Mouse (Mus musculus) liver, embryonic 14.5 days (tissue): Measurements from ENCODE around the gene Tango6. TPM values are rescaled to one million over a fixed set of nuclear protein-coding genes. Genes with fewer than 3 reads are reported as not detected.

Experiments
- ATAC-seq: fragments of 200-750 bp; cut with Nextera tagmentation; 2 replicates; pipeline ENCODE4 v1.8.0; 2017; ENCODE audit warnings: moderate number of reproducible peaks, mild to moderate bottlenecking, moderate library complexity; ENCODE audit not compliant: insufficient read depth
- DNase-seq, 3 experiments: peaks; one replicate each; pipeline ENCODE4 v3.0.0-alpha.2; 2012 to 2013; ENCODE audit warnings: low read depth in 3 of 3, low spot score in 3 of 3
- H3K27ac ChIP-seq: fragments of 300-500 bp; sonication (generic); 2 replicates; pipeline ENCODE4 v1.5.1; 2014; ENCODE audit warnings: moderate library complexity, mild to moderate bottlenecking, control low read depth, inconsistent platforms
- H3K27me3 ChIP-seq: fragments of 300-500 bp; sonication (generic); 2 replicates; pipeline ENCODE4 v1.6.1; 2014; ENCODE audit warnings: mild to moderate bottlenecking, low read length, moderate library complexity; ENCODE audit not compliant: control insufficient read depth, insufficient read depth
- H3K36me3 ChIP-seq: fragments of 300-500 bp; sonication (generic); replicated peaks from 2 replicates; pipeline ENCODE4 v1.6.1; 2014; ENCODE audit warnings: low read depth; ENCODE audit not compliant: control insufficient read depth, insufficient read depth
- H3K4me1 ChIP-seq, 2 experiments: fragments of 200-500 bp in 1 of 2; fragments of 300-500 bp in 1 of 2; sonication (generic) in 1 of 2; replicated peaks; 2 replicates each; pipeline ENCODE4 v1.6.1; 2012 to 2014; ENCODE audit warnings: antibody characterized with exemption in 1 of 2, inconsistent platforms in 1 of 2, low read length in 1 of 2; ENCODE audit not compliant: control insufficient read depth in 2 of 2, insufficient read depth in 2 of 2
- H3K4me2 ChIP-seq: fragments of 300-500 bp; sonication (generic); 2 replicates; pipeline ENCODE4 v1.6.1; 2014; ENCODE audit warnings: low read depth, mild to moderate bottlenecking, control low read depth, moderate library complexity
- H3K4me3 ChIP-seq, 2 experiments: fragments of 200-500 bp in 1 of 2; fragments of 300-500 bp in 1 of 2; sonication (generic) in 1 of 2; 2 replicates each; pipeline ENCODE4 v1.5.1; 2012 to 2014; ENCODE audit warnings: low read depth in 2 of 2, low read length in 2 of 2, mild to moderate bottlenecking in 2 of 2, control low read depth in 1 of 2, inconsistent platforms in 1 of 2, moderate library complexity in 1 of 2; ENCODE audit not compliant: insufficient read depth in 1 of 2
- H3K9ac ChIP-seq: fragments of 300-500 bp; sonication (generic); replicated peaks from 2 replicates; pipeline ENCODE4 v1.6.1; 2014; ENCODE audit warnings: mild to moderate bottlenecking, control low read depth, moderate library complexity
- H3K9me3 ChIP-seq: fragments of 300-500 bp; sonication (generic); 2 replicates; pipeline ENCODE4 v1.6.1; 2016; ENCODE audit warnings: low read length, mixed read lengths; ENCODE audit not compliant: control insufficient read depth
- CTCF ChIP-seq: IDR thresholded peaks from 2 replicates; pipeline ENCODE4 v1.5.1; 2016; ENCODE audit warnings: antibody characterized with exemption, low read depth, control low read depth
- EP300 ChIP-seq: IDR thresholded peaks from 2 replicates; pipeline ENCODE4 v1.6.1; 2016; ENCODE audit warnings: antibody characterized with exemption, low read depth
- WGBS: fragments of 180-500 bp; shearing (Covaris S2); extraction: QIAGEN DNeasy Blood & Tissue Kit; methylation state at CpG from one replicate; pipeline ENCODE4 v1.1.7; 2014; ENCODE audit not compliant: insufficient replicate concordance; 5-methylcytosine and 5-hydroxymethylcytosine counted together
- polyA plus RNA-seq, 2 experiments: library from polyadenylated mRNA; depleted of rRNA in 1 of 2; stranded (reverse) in 1 of 2; unstranded in 1 of 2; fragments of >200 nt; fragmentation: Nextera tagmentation in 1 of 2; extraction: Ambion mirVana in 1 of 2; gene quantifications; 2 replicates each; pipeline versions ENCODE4 v1.2.1 to v1.2.3; 2012 to 2014

Tango6 gene
- polyA plus RNA-seq, 2 experiments = 1.7 to 2.6 TPM

- no peak overlapping the region for H3K4me2 ChIP-seq
- no peak overlapping the region for H3K9ac ChIP-seq
- peak; percentile 75 for TF ChIP-seq CTCF
- no peak for TF ChIP-seq EP300
- ATAC-seq (no peak), DNase-seq (peak in 1 of 3 experiments; percentile 26)
- H3K9me3 ChIP-seq = no peaks in the 10 kb centered on the region
- H3K4me3 ChIP-seq = no peak overlapping the region
- 4% methylated on average over 4 of the region's 4 CpGs for WGBS
- H3K4me1 ChIP-seq = peaks cover 4 to 7% of the 10 kb centered on the region in 2 experiments; a peak in 3 of 4 replicates
- no peaks in the 10 kb centered on the region for H3K27me3 ChIP-seq
- H3K36me3 ChIP-seq = no peaks in the 10 kb centered on the region
- no peak overlapping the region for H3K27ac ChIP-seq
These were observed 4.6 kb downstream of the Tango6 start for GRCm38 (mm10) chr8:106687479-106687878.

DNA sequence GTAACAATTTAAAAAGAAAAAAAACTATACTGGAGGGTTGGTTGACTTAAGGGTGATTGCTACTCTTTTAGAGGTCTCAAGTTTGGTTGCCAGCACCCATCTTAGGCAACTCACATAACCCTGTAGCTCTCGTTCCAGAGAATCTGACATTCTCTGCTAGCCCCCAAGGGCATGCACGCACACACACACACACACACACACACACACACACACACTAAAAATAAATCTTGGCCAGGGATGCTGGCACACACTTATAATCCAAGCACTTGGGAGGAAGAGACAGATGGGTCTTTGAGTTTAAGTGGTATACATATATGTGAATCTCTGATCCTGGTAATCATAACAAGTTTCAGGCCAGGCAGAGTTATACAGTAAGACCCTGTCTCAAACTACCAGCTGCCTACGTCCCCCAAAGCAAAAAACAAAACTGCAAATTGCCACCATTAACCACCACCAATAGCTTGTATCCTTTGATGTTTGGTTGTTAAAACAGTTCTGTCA, 14.9 kb downstream of the Tango6 start:
- TF ChIP-seq CTCF = no peak
- TF ChIP-seq EP300 = no peak
- WGBS = 68% methylated on average over 3 of the region's 3 CpGs
- DNase-seq = no peak
- no peak for ATAC-seq
- H3K4me2 ChIP-seq = no peak overlapping the region
- no peak overlapping the region for H3K9ac ChIP-seq
- no peak overlapping the region for H3K27ac ChIP-seq
- H3K36me3 ChIP-seq = peaks cover 2% of the 10 kb centered on the region; the same call in 1 of the 2 replicates
- H3K9me3 ChIP-seq = no peaks in the 10 kb centered on the region
- H3K27me3 ChIP-seq = no peaks in the 10 kb centered on the region
- H3K4me1 ChIP-seq = no peaks in the 10 kb centered on the region
- no peak overlapping the region for H3K4me3 ChIP-seq

GRCm38 (mm10) chr8:106699588-106699987, 16.7 kb downstream of the Tango6 start:
- Histone ChIP-seq H3K4me3 (no peak overlapping the region), H3K4me1 (no peaks in the 10 kb centered on the region; a peak in 1 of 4 replicates), H3K27me3 (no peaks in the 10 kb centered on the region), H3K9ac (no peak overlapping the region), H3K9me3 (no peaks in the 10 kb centered on the region), H3K27ac (no peak overlapping the region), H3K4me2 (no peak overlapping the region), H3K36me3 (peaks cover 2% of the 10 kb centered on the region; the same call in 1 of the 2 replicates)
- peak in 1 of 3 experiments; percentile 28 for DNase-seq
- no peak for ATAC-seq
- no peak for TF ChIP-seq EP300
- TF ChIP-seq CTCF = peak; percentile 85
- WGBS = 57% methylated on average over 5 of the region's 5 CpGs

DNA sequence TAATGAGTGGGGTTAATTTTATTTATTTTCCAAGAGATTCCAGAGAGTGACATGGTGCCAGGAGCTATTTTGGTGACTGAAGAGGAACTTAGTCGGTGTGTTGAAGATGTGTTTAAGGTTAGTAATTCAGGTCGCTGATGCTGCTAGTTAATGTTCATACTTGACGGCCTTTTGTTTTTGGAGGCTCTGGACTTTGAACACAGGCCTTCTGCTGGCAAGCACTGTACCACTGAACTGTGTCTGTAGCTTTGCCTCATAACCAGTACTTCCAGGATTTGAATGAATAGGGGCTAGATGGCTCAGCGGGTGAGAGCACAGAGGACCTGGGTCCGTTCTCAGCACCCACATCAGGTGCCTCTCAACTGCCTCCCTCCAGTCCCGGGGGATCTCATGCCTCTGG, 17.3 kb downstream of the Tango6 start:
- ATAC-seq (no peak), DNase-seq (no peak)
- H3K27me3 ChIP-seq = no peaks in the 10 kb centered on the region
- no peaks in the 10 kb centered on the region; a peak in 1 of 4 replicates for H3K4me1 ChIP-seq
- no peak overlapping the region for H3K27ac ChIP-seq
- no peak overlapping the region for H3K4me2 ChIP-seq
- TF ChIP-seq EP300 (no peak), CTCF (no peak)
- H3K9me3 ChIP-seq = no peaks in the 10 kb centered on the region
- H3K36me3 ChIP-seq = peaks cover 2% of the 10 kb centered on the region; the same call in 1 of the 2 replicates
- 80% methylated on average over 6 of the region's 6 CpGs for WGBS
- no peak overlapping the region for H3K4me3 ChIP-seq
- H3K9ac ChIP-seq = no peak overlapping the region

- Histone ChIP-seq H3K9me3 (no peaks in the 10 kb centered on the region), H3K27me3 (no peaks in the 10 kb centered on the region), H3K4me2 (no peak overlapping the region), H3K4me1 (no peaks in the 10 kb centered on the region; a peak in 1 of 4 replicates), H3K9ac (no peak overlapping the region), H3K27ac (no peak overlapping the region), H3K36me3 (peaks cover 2% of the 10 kb centered on the region; the same call in 1 of the 2 replicates), H3K4me3 (no peak overlapping the region)
- TF ChIP-seq CTCF = no peak
- TF ChIP-seq EP300 = no peak
- ATAC-seq = no peak
- WGBS = 31% methylated on average over 3 of the region's 3 CpGs
- DNase-seq = peak in 1 of 3 experiments; percentile 16
These were observed 18.5 kb downstream of the Tango6 start for GRCm38 (mm10) chr8:106701360-106701759.
